Mouse (Mus musculus) hindbrain, embryonic 13.5 days (tissue): Measurements from ENCODE around the gene Osbp2. TPM values are rescaled to one million over a fixed set of nuclear protein-coding genes. Genes with fewer than 3 reads are reported as not detected.

Experiments used
- ATAC-seq: fragments of 200-750 bp; cut with Nextera tagmentation; 2 replicates; pipeline ENCODE4 v1.8.0; 2017; ENCODE audit warnings: moderate TSS enrichment; ENCODE audit not compliant: low FRiP score
- H3K27ac ChIP-seq: fragments of 300-500 bp; sonication (generic); 2 replicates; pipeline ENCODE4 v1.5.1; 2015; ENCODE audit warnings: inconsistent platforms, mild to moderate bottlenecking, moderate library complexity
- H3K27me3 ChIP-seq: fragments of 300-500 bp; sonication (generic); 2 replicates; pipeline ENCODE4 v1.6.1; 2015; ENCODE audit warnings: mild to moderate bottlenecking, inconsistent platforms
- H3K36me3 ChIP-seq: fragments of 300-500 bp; sonication (generic); 2 replicates; pipeline ENCODE4 v1.6.1; 2015; ENCODE audit warnings: mild to moderate bottlenecking, inconsistent platforms
- H3K4me1 ChIP-seq: fragments of 300-500 bp; sonication (generic); replicated peaks from 2 replicates; pipeline ENCODE4 v1.6.1; 2015; ENCODE audit warnings: inconsistent platforms
- H3K4me2 ChIP-seq: fragments of 300-500 bp; sonication (generic); 2 replicates; pipeline ENCODE4 v1.6.1; 2015; ENCODE audit warnings: inconsistent platforms, mild to moderate bottlenecking, moderate library complexity
- H3K4me3 ChIP-seq: fragments of 300-500 bp; sonication (generic); 2 replicates; pipeline ENCODE4 v1.5.1; 2015; ENCODE audit warnings: mild to moderate bottlenecking, inconsistent platforms
- H3K9ac ChIP-seq: fragments of 300-500 bp; sonication (generic); 2 replicates; pipeline ENCODE4 v1.6.1; 2015; ENCODE audit warnings: mild to moderate bottlenecking, inconsistent platforms
- H3K9me3 ChIP-seq: fragments of 300-500 bp; sonication (generic); 2 replicates; pipeline ENCODE4 v1.6.1; 2016; ENCODE audit warnings: inconsistent platforms
- WGBS: fragments of 180-500 bp; shearing (Covaris S2); methylation state at CpG from one replicate; pipeline ENCODE4 v1.1.7; 2015; 5-methylcytosine and 5-hydroxymethylcytosine counted together
- polyA plus RNA-seq: library from polyadenylated mRNA; unstranded; fragments of >200 nt; fragmentation: Nextera tagmentation; extraction: Ambion mirVana; gene quantifications from 2 replicates; pipeline ENCODE4 v1.2.1, GENCODE M21; 2015

The Osbp2 gene
- polyA plus RNA-seq, 1 experiment from 2014 or later: 14.5 TPM

- peaks cover 11% of the 10 kb centered on the region; the same call in 1 of the 2 replicates for H3K36me3 ChIP-seq
- ATAC-seq: no peak
- H3K27ac ChIP-seq: no peak overlapping the region
These were observed 96.7 kb downstream of the Osbp2 start for GRCm38 (mm10) chr11:3766964-3767363.

GRCm38 (mm10) chr11:3764352-3764751 is 99.4 kb downstream of the Osbp2 start:
- H3K27ac ChIP-seq: no peak overlapping the region
- H3K4me2 ChIP-seq: no peak overlapping the region
- peaks cover 41% of the 10 kb centered on the region for H3K27me3 ChIP-seq
- peaks cover 7% of the 10 kb centered on the region; the same call in 1 of the 2 replicates for H3K36me3 ChIP-seq
- no peak overlapping the region for H3K9ac ChIP-seq
- WGBS: 36% methylated on average over 4 of the region's 4 CpGs
- ATAC-seq: no peak
- peaks cover 15% of the 10 kb centered on the region for H3K4me1 ChIP-seq
- H3K4me3 ChIP-seq: no peak overlapping the region
- H3K9me3 ChIP-seq: no peaks in the 10 kb centered on the region

More at GRCm38 (mm10) chr11:3766964-3767363, 96.7 kb downstream of the Osbp2 start:
- Histone ChIP-seq H3K9me3 (no peaks in the 10 kb centered on the region), H3K9ac (no peak overlapping the region), H3K27me3 (peaks cover 20% of the 10 kb centered on the region), H3K4me3 (no peak overlapping the region), H3K4me1 (peaks cover 6% of the 10 kb centered on the region), H3K4me2 (no peak overlapping the region)
- 81% methylated on average over 8 of the region's 8 CpGs for WGBS

- ATAC-seq: peak; percentile 76
- H3K9me3 ChIP-seq: no peaks in the 10 kb centered on the region
- H3K4me2 ChIP-seq: peak overlapping the region; percentile 95
- no peaks in the 10 kb centered on the region for H3K36me3 ChIP-seq
- peak overlapping the region; percentile 68 for H3K4me3 ChIP-seq
- H3K27ac ChIP-seq: peak overlapping the region; percentile 75
- H3K4me1 ChIP-seq: peaks cover 15% of the 10 kb centered on the region
- H3K27me3 ChIP-seq: peaks cover 41% of the 10 kb centered on the region
- under 1% methylated on average over 69 of the region's 90 CpGs for WGBS
- peak overlapping the region; percentile 86 for H3K9ac ChIP-seq
These were observed 101.8 kb downstream of the Osbp2 start for GRCm38 (mm10) chr11:3761775-3762501.

GRCm38 (mm10) chr11:3761339-3761738 is 102.4 kb downstream of the Osbp2 start:
- no peaks in the 10 kb centered on the region for H3K9me3 ChIP-seq
- peaks cover 41% of the 10 kb centered on the region for H3K27me3 ChIP-seq
- H3K4me3 ChIP-seq: peak overlapping the region; percentile 68
- peak overlapping the region; percentile 95 for H3K4me2 ChIP-seq
- peaks cover 15% of the 10 kb centered on the region for H3K4me1 ChIP-seq
- peak overlapping the region; percentile 86 for H3K9ac ChIP-seq
- H3K27ac ChIP-seq: peak overlapping the region; percentile 75; the same call in 1 of the 2 replicates
- H3K36me3 ChIP-seq: no peaks in the 10 kb centered on the region
- peak; percentile 37 for ATAC-seq
- 8% methylated on average over 11 of the region's 11 CpGs for WGBS

GRCm38 (mm10) chr11:3759433-3759832 is 104.3 kb downstream of the Osbp2 start:
- Histone ChIP-seq H3K4me1 (peaks cover 15% of the 10 kb centered on the region), H3K36me3 (no peaks in the 10 kb centered on the region), H3K27me3 (peaks cover 40% of the 10 kb centered on the region), H3K4me2 (no peak overlapping the region), H3K4me3 (no peak overlapping the region), H3K27ac (no peak overlapping the region), H3K9ac (no peak overlapping the region), H3K9me3 (no peaks in the 10 kb centered on the region)
- no peak for ATAC-seq
- WGBS: 80% methylated on average over 5 of the region's 5 CpGs

GRCm38 (mm10) chr11:3755341-3755740 is 108.4 kb downstream of the Osbp2 start:
- Histone ChIP-seq H3K4me3 (no peak overlapping the region), H3K9me3 (no peaks in the 10 kb centered on the region), H3K9ac (no peak overlapping the region), H3K27me3 (peaks cover 11% of the 10 kb centered on the region), H3K36me3 (no peaks in the 10 kb centered on the region), H3K4me1 (no peaks in the 10 kb centered on the region), H3K4me2 (no peak overlapping the region), H3K27ac (no peak overlapping the region)
- WGBS: 66% methylated on average over 4 of the region's 4 CpGs
- no peak for ATAC-seq

- H3K4me1 ChIP-seq: no peaks in the 10 kb centered on the region
- no peak overlapping the region for H3K4me3 ChIP-seq
- H3K9me3 ChIP-seq: no peaks in the 10 kb centered on the region
- WGBS: 83% methylated on average over 7 of the region's 7 CpGs
- H3K27ac ChIP-seq: no peak overlapping the region
- peaks cover 4% of the 10 kb centered on the region for H3K27me3 ChIP-seq
- H3K9ac ChIP-seq: no peak overlapping the region
- no peak for ATAC-seq
- no peaks in the 10 kb centered on the region for H3K36me3 ChIP-seq
- no peak overlapping the region for H3K4me2 ChIP-seq
These were observed 109.0 kb downstream of the Osbp2 start for GRCm38 (mm10) chr11:3754685-3755084.

GRCm38 (mm10) chr11:3753897-3754296 is 109.8 kb downstream of the Osbp2 start:
- Histone ChIP-seq H3K27me3 (no peaks in the 10 kb centered on the region), H3K9ac (no peak overlapping the region), H3K4me1 (no peaks in the 10 kb centered on the region), H3K4me3 (no peak overlapping the region), H3K9me3 (no peaks in the 10 kb centered on the region), H3K27ac (no peak overlapping the region), H3K36me3 (no peaks in the 10 kb centered on the region), H3K4me2 (no peak overlapping the region)
- WGBS: 78% methylated on average over 9 of the region's 9 CpGs
- ATAC-seq: no peak

GRCm38 (mm10) chr11:3752766-3753165 is 110.9 kb downstream of the Osbp2 start:
- no peak for ATAC-seq
- no peak overlapping the region for H3K27ac ChIP-seq
- H3K9ac ChIP-seq: no peak overlapping the region
- no peak overlapping the region for H3K4me3 ChIP-seq
- H3K9me3 ChIP-seq: no peaks in the 10 kb centered on the region
- no peaks in the 10 kb centered on the region for H3K27me3 ChIP-seq
- H3K4me2 ChIP-seq: no peak overlapping the region
- no peaks in the 10 kb centered on the region for H3K36me3 ChIP-seq
- H3K4me1 ChIP-seq: no peaks in the 10 kb centered on the region
- 73% methylated on average over 3 of the region's 3 CpGs for WGBS

GRCm38 (mm10) chr11:3749831-3750230 is 113.9 kb downstream of the Osbp2 start:
- no peak overlapping the region for H3K4me2 ChIP-seq
- no peaks in the 10 kb centered on the region for H3K36me3 ChIP-seq
- no peaks in the 10 kb centered on the region for H3K4me1 ChIP-seq
- no peak overlapping the region for H3K27ac ChIP-seq
- 42% methylated on average over 7 of the region's 7 CpGs for WGBS
- no peak for ATAC-seq
- no peaks in the 10 kb centered on the region for H3K9me3 ChIP-seq
- no peak overlapping the region for H3K4me3 ChIP-seq
- no peaks in the 10 kb centered on the region for H3K27me3 ChIP-seq
- H3K9ac ChIP-seq: no peak overlapping the region

GRCm38 (mm10) chr11:3742449-3742848 is 121.3 kb downstream of the Osbp2 start:
- WGBS: 79% methylated on average over 8 of the region's 8 CpGs
- H3K36me3 ChIP-seq: no peaks in the 10 kb centered on the region
- no peaks in the 10 kb centered on the region for H3K27me3 ChIP-seq
- H3K4me2 ChIP-seq: no peak overlapping the region
- no peak overlapping the region for H3K9ac ChIP-seq
- ATAC-seq: no peak
- H3K4me1 ChIP-seq: no peaks in the 10 kb centered on the region
- H3K4me3 ChIP-seq: no peak overlapping the region
- no peaks in the 10 kb centered on the region for H3K9me3 ChIP-seq
- no peak overlapping the region for H3K27ac ChIP-seq

- no peak for ATAC-seq
These were observed 122.5 kb downstream of the Osbp2 start for GRCm38 (mm10) chr11:3741183-3741582.

GRCm38 (mm10) chr11:3738778-3739177 is 124.9 kb downstream of the Osbp2 start:
- H3K4me2 ChIP-seq: no peak overlapping the region
- H3K4me3 ChIP-seq: no peak overlapping the region
- WGBS: 84% methylated on average over 2 of the region's 2 CpGs
- H3K9ac ChIP-seq: no peak overlapping the region
- no peaks in the 10 kb centered on the region for H3K36me3 ChIP-seq
- peaks cover 12% of the 10 kb centered on the region for H3K4me1 ChIP-seq
- H3K27me3 ChIP-seq: no peaks in the 10 kb centered on the region
- H3K9me3 ChIP-seq: no peaks in the 10 kb centered on the region
- H3K27ac ChIP-seq: no peak overlapping the region
- no peak for ATAC-seq

More at GRCm38 (mm10) chr11:3741183-3741582, 122.5 kb downstream of the Osbp2 start:
- Histone ChIP-seq H3K9ac (no peak overlapping the region), H3K36me3 (no peaks in the 10 kb centered on the region), H3K9me3 (no peaks in the 10 kb centered on the region), H3K4me3 (no peak overlapping the region), H3K27ac (no peak overlapping the region), H3K4me2 (no peak overlapping the region), H3K4me1 (no peaks in the 10 kb centered on the region), H3K27me3 (no peaks in the 10 kb centered on the region)
- 91% methylated on average over 12 of the region's 12 CpGs for WGBS
